Mouse (Mus musculus): ENCODE measurements around the gene Lgals4.

The Lgals4 gene

DNA sequence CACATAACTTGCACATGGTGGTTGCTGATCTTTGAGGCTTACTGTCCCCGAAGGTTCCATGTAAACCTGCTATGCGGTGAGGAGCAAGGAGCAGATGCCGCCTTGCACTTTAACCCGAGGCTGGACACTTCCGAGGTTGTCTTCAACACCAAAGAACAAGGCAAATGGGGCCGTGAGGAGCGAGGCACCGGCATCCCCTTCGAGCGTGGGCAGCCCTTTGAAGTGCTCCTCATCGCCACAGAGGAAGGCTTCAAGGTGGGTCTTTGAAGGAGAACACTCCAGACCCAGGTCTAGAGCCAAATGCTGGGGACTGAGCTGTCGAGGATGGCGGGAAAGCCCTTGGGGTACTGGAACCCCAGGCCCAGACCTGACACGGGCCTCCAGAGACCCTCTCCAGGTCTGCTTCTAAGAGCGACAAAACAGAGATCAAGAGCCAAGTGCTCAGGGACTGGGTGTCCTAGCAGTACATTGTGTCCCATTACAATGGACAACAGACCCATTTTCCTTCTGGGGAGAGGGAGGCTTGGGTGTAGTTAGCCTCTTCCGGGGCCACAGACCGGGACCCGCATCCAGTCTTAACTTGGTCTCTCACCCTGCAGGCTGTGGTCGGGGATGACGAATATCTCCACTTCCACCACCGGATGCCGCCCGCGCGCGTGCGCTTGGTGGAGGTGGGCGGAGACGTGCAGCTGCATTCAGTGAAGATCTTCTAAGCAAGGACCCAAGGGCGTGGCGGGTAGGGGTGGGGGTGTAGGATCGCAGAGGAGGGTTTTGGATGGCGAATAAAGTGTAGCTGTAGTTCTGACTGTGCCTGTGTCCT is 32.0 kb downstream of the Lgals4 start:
- WGBS, result 41% methylated on average over 33 of the region's 33 CpGs

DNA sequence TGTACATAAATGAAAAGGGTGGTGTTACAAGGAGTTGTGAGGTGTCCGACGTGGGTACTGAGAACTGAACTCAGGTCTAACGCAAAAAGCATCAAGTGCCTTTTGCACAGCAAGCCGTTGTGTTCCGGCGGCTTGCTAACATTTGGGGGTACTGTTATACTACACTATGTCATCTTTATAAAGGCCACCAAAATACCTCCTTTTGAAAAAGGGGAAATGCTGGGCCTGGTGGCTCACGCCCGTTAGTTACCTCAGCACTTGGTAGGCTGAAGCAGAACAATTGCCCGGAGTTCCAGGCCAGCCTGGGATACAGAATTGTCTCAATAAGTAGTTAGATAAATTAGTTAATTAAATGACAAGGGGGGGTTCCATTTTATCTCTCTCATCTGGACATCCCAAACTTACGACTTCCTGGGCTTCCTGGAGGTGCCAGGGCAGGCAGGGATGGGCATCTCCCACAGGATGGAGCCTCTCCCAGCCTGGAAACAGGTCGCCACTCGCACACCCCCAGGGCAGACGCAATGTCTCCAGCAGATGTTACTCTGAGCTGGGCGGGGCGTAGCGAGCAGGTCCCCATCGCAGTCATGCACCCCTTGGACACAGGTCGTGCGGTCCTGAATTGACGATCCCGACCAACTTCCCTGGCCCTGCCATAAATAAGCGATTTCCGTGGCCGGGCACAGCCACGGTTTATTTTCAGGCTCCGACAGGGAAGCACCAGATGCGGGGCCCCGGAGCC is 33.3 kb downstream of the Lgals4 start:
- WGBS, result 91% methylated on average over 28 of the region's 28 CpGs

DNA sequence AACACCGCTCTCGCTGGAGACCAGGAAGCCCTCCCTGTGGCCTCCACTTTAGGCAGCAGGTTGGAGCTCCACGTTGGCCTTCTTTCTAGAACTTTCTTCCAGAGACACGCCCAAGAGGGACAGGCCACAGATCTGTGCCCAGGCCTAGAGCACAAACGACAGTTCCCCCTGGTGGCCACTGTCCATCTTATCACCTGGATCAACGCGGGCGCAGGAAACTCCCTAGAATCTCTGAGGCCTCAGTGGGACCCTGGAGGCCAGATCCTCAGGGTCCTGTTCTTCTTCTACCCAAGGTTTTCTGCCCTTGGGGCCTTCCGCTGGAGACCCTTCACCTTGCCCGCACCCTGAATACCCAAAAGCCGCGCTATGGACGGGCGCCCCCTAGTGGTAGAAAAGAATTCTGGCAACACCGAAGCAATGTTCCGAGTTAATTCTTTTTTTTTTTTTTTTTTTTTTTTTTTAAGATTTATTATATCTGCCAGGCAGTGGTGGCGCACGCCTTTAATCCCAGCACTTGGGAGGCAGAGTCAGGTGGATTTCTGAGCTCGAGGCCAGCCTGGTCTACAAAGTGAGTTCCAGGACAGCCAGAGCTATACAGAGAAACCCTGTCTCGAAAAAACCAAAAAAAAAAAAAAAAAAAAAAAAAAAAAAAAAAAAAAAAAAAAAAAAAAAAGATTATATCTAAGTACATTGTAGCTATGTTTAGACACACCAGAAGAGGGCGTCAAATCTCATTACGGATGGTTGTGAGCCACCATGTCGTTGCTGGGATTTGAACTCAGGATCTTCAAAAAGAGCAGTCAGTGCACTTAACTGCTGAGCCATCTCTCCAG is 34.1 kb downstream of the Lgals4 start:
- 22% methylated on average over 23 of the region's 23 CpGs for WGBS

DNA sequence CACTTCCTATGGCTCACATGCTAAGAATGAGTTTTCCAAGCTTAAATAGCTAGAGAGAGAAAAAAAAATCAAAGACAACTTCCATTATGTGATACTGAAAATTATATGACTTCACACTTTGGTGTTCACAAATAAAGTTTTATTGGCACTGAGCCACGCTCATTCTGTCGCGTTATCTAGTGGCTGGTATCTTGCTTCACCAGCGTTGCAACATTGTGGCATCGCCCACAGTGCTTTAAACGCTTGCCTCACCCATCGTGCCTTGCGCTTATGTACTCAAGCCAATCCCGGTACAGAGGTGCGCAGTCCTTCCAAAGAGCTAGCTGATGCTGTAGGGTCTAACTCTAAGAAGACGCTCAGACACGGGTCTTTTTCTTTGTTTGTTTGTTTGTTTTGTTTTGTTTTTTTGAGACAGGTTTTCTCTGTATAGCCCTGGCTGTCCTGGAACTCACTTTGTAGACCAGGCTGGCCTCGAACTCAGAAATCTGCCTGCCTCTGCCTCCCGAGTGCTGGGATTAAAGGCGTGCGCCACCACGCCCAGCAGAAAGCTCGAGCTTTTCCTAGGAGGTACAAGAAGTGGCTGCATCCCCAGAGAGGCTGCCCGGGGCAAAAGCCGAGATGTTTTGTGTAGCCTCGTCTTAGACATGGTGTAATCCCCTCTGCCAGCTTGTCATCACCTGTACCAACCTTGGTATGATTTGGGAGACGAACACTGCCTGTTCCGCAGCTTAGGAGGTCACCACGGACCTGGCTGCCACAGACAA is 37.4 kb downstream of the Lgals4 start:
- WGBS, result 84% methylated on average over 24 of the region's 24 CpGs

GRCm38 (mm10) chr7:28874565-28874964 is 40.9 kb downstream of the Lgals4 start:
- WGBS, result 82% methylated on average over 2 of the region's 2 CpGs

GRCm38 (mm10) chr7:28876099-28876498 is 42.4 kb downstream of the Lgals4 start:
- 86% methylated on average over 4 of the region's 4 CpGs for WGBS

DNA sequence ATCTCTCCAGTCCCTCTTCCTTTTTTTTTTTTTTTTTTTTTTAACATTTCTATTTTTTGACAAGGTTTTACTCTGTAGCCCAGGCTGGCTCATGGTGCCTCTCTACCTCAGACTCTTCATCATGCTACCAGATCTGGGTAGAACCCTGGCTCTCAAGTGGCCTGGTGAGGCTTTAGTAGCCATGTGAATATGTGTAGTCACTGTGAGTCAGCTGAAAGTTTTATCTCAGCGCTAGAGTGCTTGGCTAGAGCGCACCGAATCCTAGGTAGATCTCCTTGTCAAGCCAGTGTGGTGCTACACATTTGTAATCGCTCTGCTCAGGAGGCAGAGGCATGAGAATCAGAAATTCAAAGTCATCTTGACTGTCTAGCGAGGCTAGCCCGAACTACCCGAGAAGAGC is 43.5 kb downstream of the Lgals4 start:
- WGBS, result 88% methylated on average over 7 of the region's 7 CpGs

DNA sequence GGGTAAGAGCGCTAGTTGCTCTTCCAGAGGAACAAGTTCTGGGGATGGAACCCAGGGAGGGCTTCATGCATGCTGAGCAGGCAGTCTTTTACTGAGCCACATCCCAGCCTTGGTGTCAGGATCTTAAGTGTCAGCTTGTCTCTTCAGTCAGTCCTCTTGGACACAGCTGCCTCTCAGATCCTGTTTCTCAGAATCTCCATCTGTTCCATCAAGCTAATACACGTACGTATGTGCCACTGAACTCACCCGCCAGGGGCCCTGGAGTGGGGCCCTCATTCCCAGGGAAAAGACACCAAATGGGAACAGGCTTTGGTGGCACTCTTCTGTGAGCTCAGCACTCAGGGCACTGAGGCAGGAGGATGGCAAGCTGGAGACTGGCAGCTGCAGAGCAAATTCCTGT is 44.2 kb downstream of the Lgals4 start:
- WGBS, result 81% methylated on average over 4 of the region's 4 CpGs

GRCm38 (mm10) chr7:28879606-28880005 is 46.0 kb downstream of the Lgals4 start:
- 87% methylated on average over 7 of the region's 7 CpGs for WGBS

- WGBS, result 83% methylated on average over 10 of the region's 10 CpGs
These were observed 46.9 kb downstream of the Lgals4 start for GRCm38 (mm10) chr7:28880554-28880953.

DNA sequence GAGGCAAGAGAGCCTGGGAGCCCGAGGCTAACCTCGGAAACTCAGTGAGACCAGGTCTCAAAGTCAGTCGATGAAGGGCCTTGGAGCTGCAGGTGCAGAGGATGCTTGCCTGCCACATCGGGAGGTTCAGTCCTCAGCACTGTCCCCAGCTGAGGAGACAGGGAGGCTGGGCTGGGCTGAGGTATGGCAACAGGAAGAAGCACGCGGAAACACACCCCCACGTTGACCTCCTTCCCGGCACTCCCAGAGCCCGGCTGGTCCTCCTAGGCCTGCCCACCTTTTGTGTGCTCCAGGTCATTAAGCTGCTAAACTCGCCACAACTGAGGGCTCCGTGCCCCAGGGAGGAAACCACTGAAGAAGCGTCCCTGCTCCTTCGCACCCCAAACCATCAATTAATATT is 47.5 kb downstream of the Lgals4 start, which contains the start of gene Capn12:
Gene Capn12, plus strand, starts transcription at position 224 of the 400 bp plus-strand sequence.
- 60% methylated on average over 13 of the region's 13 CpGs for WGBS

- 78% methylated on average over 11 of the region's 11 CpGs for WGBS
These were observed 49.4 kb downstream of the Lgals4 start for GRCm38 (mm10) chr7:28883039-28883438.

GRCm38 (mm10) chr7:28883704-28884103 is 50.0 kb downstream of the Lgals4 start:
- WGBS, result 91% methylated on average over 4 of the region's 4 CpGs

DNA sequence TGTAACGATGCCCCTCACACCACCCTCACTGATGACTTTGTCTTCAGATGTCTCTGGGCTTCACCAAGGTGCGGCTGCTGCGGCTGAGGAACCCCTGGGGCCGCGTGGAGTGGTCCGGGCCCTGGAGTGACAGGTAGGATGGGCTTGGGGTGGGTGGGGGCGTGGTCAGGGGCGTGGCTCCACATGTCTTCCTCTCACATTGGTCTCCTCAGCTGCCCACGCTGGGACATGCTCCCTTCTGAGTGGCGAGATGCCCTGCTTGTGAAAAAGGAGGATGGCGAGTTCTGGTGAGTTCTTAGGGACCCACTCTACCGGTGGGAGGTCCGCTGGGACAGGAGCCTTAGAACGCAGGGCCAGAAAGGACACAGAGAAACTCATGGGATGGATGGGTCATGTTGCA is 52.8 kb downstream of the Lgals4 start:
- WGBS, result 39% methylated on average over 14 of the region's 14 CpGs

DNA sequence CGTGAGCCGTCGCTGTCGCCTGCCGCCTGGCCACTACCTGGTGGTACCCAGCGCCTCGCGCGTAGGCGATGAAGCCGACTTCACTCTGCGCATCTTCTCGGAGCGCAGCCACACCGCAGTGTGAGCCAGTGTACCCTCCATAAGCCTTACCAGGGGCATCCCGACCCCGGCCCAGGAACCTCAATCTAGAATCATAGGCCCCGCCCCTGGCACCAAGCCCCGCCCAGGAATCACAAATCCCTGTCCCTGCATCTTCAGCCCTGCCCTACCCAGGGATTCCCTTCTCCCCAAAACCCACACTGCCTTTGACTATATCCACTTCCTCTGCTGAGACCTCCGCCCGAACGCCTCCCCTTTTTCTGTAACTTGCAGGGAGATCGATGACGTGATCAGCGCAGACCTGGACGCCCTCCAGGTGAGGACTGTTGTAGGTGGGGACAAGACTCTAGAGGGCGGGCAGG is 55.1 kb downstream of the Lgals4 start:
- 4% methylated on average over 27 of the region's 27 CpGs for WGBS
